Mouse (Mus musculus) thymus, postnatal 14 days (tissue): ENCODE data around the gene 1700123L14Rik.
"Not testable (repeated sequence)": the region's sequence is repeated elsewhere in the genome, so short reads cannot be mapped to it uniquely, and the experiment has no call there.

ENCODE experiments used
- DNase-seq: peaks from one replicate; pipeline ENCODE4 v3.0.0; 2021

1700123L14Rik gene

GRCm38 (mm10) chr6:96165818-96166379, at the start of gene 1700123L14Rik:
TSS of gene 1700123L14Rik (minus strand) at chr6:96166243.
- no peak for DNase-seq

- no peak for DNase-seq
Measured at GRCm38 (mm10) chr6:96205395-96205794, 39.4 kb upstream of the 1700123L14Rik start.

GRCm38 (mm10) chr6:96198991-96199390, 32.9 kb upstream of the 1700123L14Rik start:
- not testable (repeated sequence) for DNase-seq

- DNase-seq = no peak
Measured at GRCm38 (mm10) chr6:96186517-96186916, 20.5 kb upstream of the 1700123L14Rik start.

- no peak for DNase-seq
Measured at GRCm38 (mm10) chr6:96183392-96183791, 17.3 kb upstream of the 1700123L14Rik start.

GRCm38 (mm10) chr6:96178530-96178929, 12.5 kb upstream of the 1700123L14Rik start:
- no peak for DNase-seq

- DNase-seq = no peak
Measured at GRCm38 (mm10) chr6:96173681-96174080, 7.6 kb upstream of the 1700123L14Rik start.

GRCm38 (mm10) chr6:96167031-96167430, 988 bp upstream of the 1700123L14Rik start:
- DNase-seq = no peak

- DNase-seq = no peak
Measured at GRCm38 (mm10) chr6:96165403-96165802, 640 bp downstream of the 1700123L14Rik start.

- DNase-seq = no peak
Measured at GRCm38 (mm10) chr6:96143326-96143725, 22.7 kb downstream of the 1700123L14Rik start.

GRCm38 (mm10) chr6:96116534-96117272, 49.3 kb downstream of the 1700123L14Rik start:
- peak; percentile 2 for DNase-seq

GRCm38 (mm10) chr6:96116148-96116533, 49.9 kb downstream of the 1700123L14Rik start:
- DNase-seq = no peak
